Mouse (Mus musculus) liver, embryonic 16.5 days (tissue): ENCODE results near the gene Cfl2. TPM values are rescaled to one million over a fixed set of nuclear protein-coding genes. Genes with fewer than 3 reads are reported as not detected.
"Not testable (repeated sequence)": the region's sequence is repeated elsewhere in the genome, so short reads cannot be mapped to it uniquely, and the experiment has no call there.

Source experiments
- ATAC-seq: fragments of 200-750 bp; cut with Nextera tagmentation; 2 replicates; pipeline ENCODE4 v1.8.0; 2017; ENCODE audit warnings: low read depth, mild to moderate bottlenecking, moderate number of reproducible peaks, moderate library complexity
- H3K27ac ChIP-seq: fragments of 300-500 bp; sonication (generic); 2 replicates; pipeline ENCODE4 v1.5.1; 2014; ENCODE audit warnings: mild to moderate bottlenecking, low read length
- H3K27me3 ChIP-seq: fragments of 300-500 bp; sonication (generic); 2 replicates; pipeline ENCODE4 v1.6.1; 2014; ENCODE audit warnings: low read depth, low read length, mixed read lengths; ENCODE audit not compliant: control insufficient read depth, insufficient read depth
- H3K36me3 ChIP-seq: fragments of 300-500 bp; sonication (generic); 2 replicates; pipeline ENCODE4 v1.6.1; 2014; ENCODE audit warnings: mild to moderate bottlenecking; ENCODE audit not compliant: control insufficient read depth, insufficient read depth
- H3K4me1 ChIP-seq: fragments of 300-500 bp; sonication (generic); 2 replicates; pipeline ENCODE4 v1.6.1; 2014; ENCODE audit warnings: low read depth, low read length, mixed read lengths; ENCODE audit not compliant: control insufficient read depth
- H3K4me2 ChIP-seq: fragments of 300-500 bp; sonication (generic); 2 replicates; pipeline ENCODE4 v1.6.1; 2014; ENCODE audit warnings: low read depth, low read length, mixed read lengths
- H3K4me3 ChIP-seq: fragments of 300-500 bp; sonication (generic); 2 replicates; pipeline ENCODE4 v1.5.1; 2014; ENCODE audit warnings: low read depth, mild to moderate bottlenecking, low read length
- H3K9ac ChIP-seq: fragments of 300-500 bp; sonication (generic); 2 replicates; pipeline ENCODE4 v1.6.1; 2014; ENCODE audit warnings: low read depth, low read length
- H3K9me3 ChIP-seq: fragments of 300-500 bp; sonication (generic); replicated peaks from 2 replicates; pipeline ENCODE4 v1.6.1; 2016; ENCODE audit warnings: low read length; ENCODE audit not compliant: control insufficient read depth
- WGBS: fragments of 180-500 bp; shearing (Covaris S2); extraction: QIAGEN DNeasy Blood & Tissue Kit; methylation state at CpG from one replicate; pipeline ENCODE4 v1.1.7; 2014; ENCODE audit not compliant: insufficient replicate concordance; 5-methylcytosine and 5-hydroxymethylcytosine counted together
- polyA plus RNA-seq: library from polyadenylated mRNA; unstranded; fragments of >200 nt; fragmentation: Nextera tagmentation; extraction: Ambion mirVana; gene quantifications from 2 replicates; pipeline ENCODE4 v1.2.1, GENCODE M21; 2015

Gene Cfl2
- 38.0 and 43.2 TPM in 2 replicates for polyA plus RNA-seq

GRCm38 (mm10) chr12:54862606-54863535, at the start of gene Cfl2:
Gene Cfl2, minus strand, starts transcription at chr12:54862877.
- Histone ChIP-seq H3K27ac (peak within 1 kb of the TSS; percentile 87), H3K4me2 (peak within 1 kb of the TSS; percentile 96), H3K4me3 (peak within 1 kb of the TSS; percentile 93), H3K4me1 (peaks cover 7% of the 10 kb centered on the region), H3K9me3 (no peaks in the 10 kb centered on the region), H3K27me3 (no peaks in the 10 kb centered on the region), H3K9ac (peak within 1 kb of the TSS; percentile 96), H3K36me3 (peaks cover 3% of the 10 kb centered on the region; the same call in 1 of the 2 replicates)
- ATAC-seq: peak; percentile 93
- under 1% methylated on average over 79 of the region's 82 CpGs for WGBS

GRCm38 (mm10) chr12:54910387-54910786, 47.7 kb upstream of the Cfl2 start:
- no peaks in the 10 kb centered on the region for H3K9me3 ChIP-seq
- H3K4me3 ChIP-seq: no peak overlapping the region
- no peaks in the 10 kb centered on the region; the same call in 1 of the 2 replicates for H3K4me1 ChIP-seq
- no peak overlapping the region for H3K27ac ChIP-seq
- WGBS: 77% methylated on average over 3 of the region's 3 CpGs
- peak; percentile 58 for ATAC-seq
- no peak overlapping the region for H3K9ac ChIP-seq
- no peak overlapping the region for H3K4me2 ChIP-seq
- H3K36me3 ChIP-seq: peaks cover 41% of the 10 kb centered on the region
- H3K27me3 ChIP-seq: no peaks in the 10 kb centered on the region

- not testable (repeated sequence) for H3K4me1 ChIP-seq, ATAC-seq, H3K4me2 ChIP-seq, H3K9ac ChIP-seq, H3K27ac ChIP-seq, H3K4me3 ChIP-seq, H3K27me3 ChIP-seq, H3K9me3 ChIP-seq
- H3K36me3 ChIP-seq: peaks cover 26% of the 10 kb centered on the region
- 37% methylated on average over 1 of the region's 2 CpGs for WGBS
These were observed 29.9 kb upstream of the Cfl2 start for GRCm38 (mm10) chr12:54892559-54892958.

- Histone ChIP-seq H3K9ac (no peak overlapping the region), H3K4me2 (no peak overlapping the region), H3K4me3 (no peak overlapping the region), H3K4me1 (no peaks in the 10 kb centered on the region), H3K9me3 (no peaks in the 10 kb centered on the region), H3K27ac (no peak overlapping the region), H3K27me3 (no peaks in the 10 kb centered on the region), H3K36me3 (peaks cover 11% of the 10 kb centered on the region)
- 93% methylated on average over 2 of the region's 2 CpGs for WGBS
- no peak for ATAC-seq
These were observed 27.7 kb upstream of the Cfl2 start for GRCm38 (mm10) chr12:54890426-54890825.

- no peaks in the 10 kb centered on the region for H3K9me3 ChIP-seq
- no peak for ATAC-seq
- no peak overlapping the region for H3K4me3 ChIP-seq
- H3K27me3 ChIP-seq: no peaks in the 10 kb centered on the region
- H3K9ac ChIP-seq: no peak overlapping the region
- no peak overlapping the region for H3K27ac ChIP-seq
- H3K36me3 ChIP-seq: peaks cover 5% of the 10 kb centered on the region; the same call in 1 of the 2 replicates
- H3K4me1 ChIP-seq: no peaks in the 10 kb centered on the region
- H3K4me2 ChIP-seq: no peak overlapping the region
- 77% methylated on average over 4 of the region's 4 CpGs for WGBS
These were observed 25.0 kb upstream of the Cfl2 start for GRCm38 (mm10) chr12:54887580-54888127.

GRCm38 (mm10) chr12:54879630-54880029, 17.0 kb upstream of the Cfl2 start:
- Histone ChIP-seq H3K36me3 (no peaks in the 10 kb centered on the region), H3K27ac (no peak overlapping the region), H3K4me3 (no peak overlapping the region), H3K4me1 (no peaks in the 10 kb centered on the region), H3K9ac (no peak overlapping the region), H3K27me3 (no peaks in the 10 kb centered on the region), H3K9me3 (no peaks in the 10 kb centered on the region), H3K4me2 (no peak overlapping the region)
- 3% methylated on average over 6 of the region's 6 CpGs for WGBS
- ATAC-seq: no peak

GRCm38 (mm10) chr12:54879211-54879610, 16.5 kb upstream of the Cfl2 start:
- Histone ChIP-seq H3K4me2 (no peak overlapping the region), H3K36me3 (no peaks in the 10 kb centered on the region), H3K4me3 (no peak overlapping the region), H3K27me3 (no peaks in the 10 kb centered on the region), H3K27ac (no peak overlapping the region), H3K4me1 (no peaks in the 10 kb centered on the region), H3K9ac (no peak overlapping the region), H3K9me3 (no peaks in the 10 kb centered on the region)
- no peak for ATAC-seq
- 40% methylated on average over 5 of the region's 5 CpGs for WGBS

- ATAC-seq: no peak
- H3K9ac ChIP-seq: no peak overlapping the region
- no peak overlapping the region for H3K4me2 ChIP-seq
- WGBS: 76% methylated on average over 1 of the region's 1 CpGs
- H3K4me3 ChIP-seq: no peak overlapping the region
- H3K27ac ChIP-seq: no peak overlapping the region
- no peaks in the 10 kb centered on the region for H3K27me3 ChIP-seq
- no peaks in the 10 kb centered on the region for H3K36me3 ChIP-seq
- no peaks in the 10 kb centered on the region for H3K9me3 ChIP-seq
- no peaks in the 10 kb centered on the region for H3K4me1 ChIP-seq
These were observed 15.2 kb upstream of the Cfl2 start for GRCm38 (mm10) chr12:54877875-54878274.

GRCm38 (mm10) chr12:54876879-54877278, 14.2 kb upstream of the Cfl2 start:
- H3K4me1 ChIP-seq: no peaks in the 10 kb centered on the region
- 29% methylated on average over 5 of the region's 5 CpGs for WGBS
- H3K9me3 ChIP-seq: no peaks in the 10 kb centered on the region
- no peak overlapping the region for H3K27ac ChIP-seq
- H3K27me3 ChIP-seq: no peaks in the 10 kb centered on the region
- H3K4me2 ChIP-seq: no peak overlapping the region
- no peaks in the 10 kb centered on the region for H3K36me3 ChIP-seq
- H3K9ac ChIP-seq: no peak overlapping the region
- H3K4me3 ChIP-seq: no peak overlapping the region
- no peak for ATAC-seq
